Mouse (Mus musculus): ENCODE results near the gene Enpep.

GRCm38 (mm10) chr3:129317032-129317729 lies 15.3 kb downstream of the Enpep start:
- TF ChIP-seq POLR2A (IDR thresholded peaks at IDR 0.05; ENCODE audit: borderline replicate concordance, extremely low read depth, low read depth, low read length) = no peak
- no peak for TF ChIP-seq CTCF (IDR thresholded peaks at IDR 0.05; ENCODE audit: insufficient read depth, low read length)

All from lung, adult 2 months (tissue).